24 mouse cellular contexts compared by ENCODE assay signal in genomic region chr13:85692374-85692773, GRCm38 (mm10).
"Had no signal": no experiment of that assay in that cellular context is flagged by ENCODE, and none has a peak within 500 bp of the region (broad histone marks: within the 10 kb centered on the region; RNA-seq: fewer than 3 reads in every experiment).

No protein-coding gene starts in this region.

- DNase-seq: kidney, adult 2 months; kidney, postnatal 25 days; layer of hippocampus, adult 9-11 months; liver; lung, adult 2 months; lung, postnatal 36 days; retina, postnatal 1 day; right cerebral cortex, postnatal 25 days; spleen, adult 18-20 months; thymus, adult 18-20 months; thymus, postnatal 36 days had no signal

- ATAC-seq: intestine, postnatal 0 days; liver, embryonic 12.5 days; midbrain, embryonic 15.5 days had no signal

- H3K9me3 ChIP-seq: limb, embryonic 10.5 days; limb, embryonic 13.5 days; liver, embryonic 12.5 days; liver, embryonic 15.5 days; midbrain, embryonic 12.5 days; midbrain, embryonic 15.5 days; neural tube, embryonic 13.5 days; stomach, embryonic 15.5 days had no signal

- H3K9ac ChIP-seq: limb, embryonic 13.5 days; liver, embryonic 12.5 days; liver, embryonic 15.5 days; midbrain, embryonic 12.5 days; midbrain, embryonic 15.5 days; neural tube, embryonic 13.5 days; stomach, embryonic 15.5 days had no signal

- H3K4me3 ChIP-seq: layer of hippocampus, adult 2 months; limb, embryonic 10.5 days; limb, embryonic 13.5 days; liver, embryonic 12.5 days; liver, embryonic 15.5 days; megakaryocyte, embryonic 14.5 days; midbrain, embryonic 12.5 days; midbrain, embryonic 15.5 days; myocyte; neural tube, embryonic 13.5 days; stomach, embryonic 15.5 days had no signal

- H3K4me2 ChIP-seq: limb, embryonic 13.5 days; liver, embryonic 12.5 days; liver, embryonic 15.5 days; midbrain, embryonic 12.5 days; midbrain, embryonic 15.5 days; neural tube, embryonic 13.5 days; stomach, embryonic 15.5 days had no signal

- H3K27me3 ChIP-seq: limb, embryonic 13.5 days; liver, embryonic 12.5 days; liver, embryonic 15.5 days; megakaryocyte, embryonic 14.5 days; midbrain, embryonic 12.5 days; midbrain, embryonic 15.5 days; neural tube, embryonic 13.5 days; stomach, embryonic 15.5 days had no signal

- H3K36me3 ChIP-seq: limb, embryonic 10.5 days; limb, embryonic 13.5 days; liver, embryonic 12.5 days; liver, embryonic 15.5 days; midbrain, embryonic 12.5 days; midbrain, embryonic 15.5 days; neural tube, embryonic 13.5 days; stomach, embryonic 15.5 days had no signal

- H3K4me1 ChIP-seq: limb, embryonic 10.5 days; limb, embryonic 13.5 days; liver, embryonic 12.5 days; liver, embryonic 15.5 days; megakaryocyte, embryonic 14.5 days; midbrain, embryonic 12.5 days; midbrain, embryonic 15.5 days; neural tube, embryonic 13.5 days; stomach, embryonic 15.5 days had no signal

- H3K27ac ChIP-seq: kidney, postnatal 0 days; layer of hippocampus, adult 2 months; limb, embryonic 10.5 days; limb, embryonic 13.5 days; liver, embryonic 12.5 days; liver, embryonic 15.5 days; midbrain, embryonic 12.5 days; midbrain, embryonic 15.5 days; neural tube, embryonic 13.5 days; stomach, embryonic 15.5 days had no signal
